Mouse (Mus musculus): Measurements from ENCODE around the gene Tcl1b4.
A peak's percentile ranks its signal among the peaks of the same experiment; 100 is the strongest.
"Not testable (repeated sequence)": the region's sequence is repeated elsewhere in the genome, so short reads cannot be mapped to it uniquely, and the experiment has no call there.

- peak; percentile 54 for TF ChIP-seq CTCF (IDR thresholded peaks at IDR 0.05; ENCODE audit: low read depth)
- not testable (repeated sequence) for TF ChIP-seq EP300 (IDR thresholded peaks at IDR 0.05; ENCODE audit: low read depth)
Observed at GRCm38 (mm10) chr12:105188980-105189379, 12.8 kb upstream of the Tcl1b4 start.
